Mouse (Mus musculus) layer of hippocampus, adult 2 months (tissue): ENCODE measurements around the gene Kdm8. TPM values are rescaled to one million over a fixed set of nuclear protein-coding genes. Genes with fewer than 3 reads are reported as not detected.

ENCODE experiments used
- DNase-seq, 2 experiments: peaks; one replicate each; pipeline ENCODE4 v3.0.0; 2022; ENCODE audit warnings: low spot score in 2 of 2
- H3K27ac ChIP-seq: fragments of 200-600 bp; 2 replicates; pipeline ENCODE4 v1.8.1; 2022
- H3K4me3 ChIP-seq: fragments of 200-600 bp; 2 replicates; pipeline ENCODE4 v1.8.1; 2022; ENCODE audit warnings: mild to moderate bottlenecking
- CTCF ChIP-seq: fragments of 200-600 bp; conservative IDR thresholded peaks from 2 replicates; pipeline ENCODE4 v1.8.1; 2022; ENCODE audit warnings: antibody characterized with exemption, mild to moderate bottlenecking, moderate library complexity
- total RNA-seq, 2 experiments: library from RNA; stranded (reverse); gene quantifications; 2 replicates each; pipeline ENCODE4 v1.2.3; 2021

The Kdm8 gene
- total RNA-seq, 2 experiments from 2014 or later, result 3.8 to 4.5 TPM

- TF ChIP-seq CTCF, result peak; percentile 45
- Histone ChIP-seq H3K4me3 (no peak overlapping the region), H3K27ac (peak overlapping the region; percentile 43)
- no peak for DNase-seq
Observed at GRCm38 (mm10) chr7:125475601-125476251, 31.2 kb downstream of the Kdm8 start.

- DNase-seq, result no peak
- no peak overlapping the region for H3K27ac ChIP-seq
- no peak overlapping the region for H3K4me3 ChIP-seq
- TF ChIP-seq CTCF, result no peak
Observed at GRCm38 (mm10) chr7:125478391-125478984, 34.0 kb downstream of the Kdm8 start.

GRCm38 (mm10) chr7:125480518-125480917 is 36.0 kb downstream of the Kdm8 start:
- TF ChIP-seq CTCF, result no peak
- H3K27ac ChIP-seq, result no peak overlapping the region
- H3K4me3 ChIP-seq, result no peak overlapping the region
- DNase-seq, result no peak

GRCm38 (mm10) chr7:125482339-125482738 is 37.9 kb downstream of the Kdm8 start:
- TF ChIP-seq CTCF, result no peak
- Histone ChIP-seq H3K4me3 (no peak overlapping the region), H3K27ac (no peak overlapping the region)
- no peak for DNase-seq

GRCm38 (mm10) chr7:125482886-125483285 is 38.4 kb downstream of the Kdm8 start:
- Histone ChIP-seq H3K27ac (no peak overlapping the region), H3K4me3 (no peak overlapping the region)
- no peak for DNase-seq
- no peak for TF ChIP-seq CTCF

- no peak for DNase-seq
- TF ChIP-seq CTCF, result no peak
- H3K4me3 ChIP-seq, result no peak overlapping the region
- H3K27ac ChIP-seq, result no peak overlapping the region
Observed at GRCm38 (mm10) chr7:125484791-125485190, 40.3 kb downstream of the Kdm8 start.

GRCm38 (mm10) chr7:125486121-125486630 is 41.7 kb downstream of the Kdm8 start:
- DNase-seq, result no peak
- TF ChIP-seq CTCF, result no peak
- H3K4me3 ChIP-seq, result no peak overlapping the region
- no peak overlapping the region for H3K27ac ChIP-seq

- no peak overlapping the region for H3K27ac ChIP-seq
- H3K4me3 ChIP-seq, result no peak overlapping the region
- no peak for TF ChIP-seq CTCF
- DNase-seq, result no peak
Observed at GRCm38 (mm10) chr7:125487126-125487525, 42.6 kb downstream of the Kdm8 start.

GRCm38 (mm10) chr7:125488706-125489105 is 44.2 kb downstream of the Kdm8 start:
- no peak for DNase-seq
- TF ChIP-seq CTCF, result no peak
- no peak overlapping the region for H3K27ac ChIP-seq
- no peak overlapping the region for H3K4me3 ChIP-seq

- H3K27ac ChIP-seq, result no peak overlapping the region
- TF ChIP-seq CTCF, result no peak
- no peak for DNase-seq
- H3K4me3 ChIP-seq, result no peak overlapping the region
Observed at GRCm38 (mm10) chr7:125489636-125490035, 45.2 kb downstream of the Kdm8 start.

GRCm38 (mm10) chr7:125490947-125491735 is 46.7 kb downstream of the Kdm8 start, which contains the start of gene Nsmce1:
Gene Nsmce1 (minus strand): TSS chr7:125491596.
- peak within 1 kb of the TSS; percentile 93 for H3K27ac ChIP-seq
- peak; percentile 95 to 97 for DNase-seq
- TF ChIP-seq CTCF, result peak; percentile 79
- peak within 1 kb of the TSS; percentile 93 for H3K4me3 ChIP-seq

GRCm38 (mm10) chr7:125491760-125492159 is 47.3 kb downstream of the Kdm8 start:
- Histone ChIP-seq H3K4me3 (peak overlapping the region; percentile 93), H3K27ac (peak overlapping the region; percentile 93)
- no peak for TF ChIP-seq CTCF
- DNase-seq, result no peak

- no peak for TF ChIP-seq CTCF
- no peak overlapping the region for H3K4me3 ChIP-seq
- no peak overlapping the region for H3K27ac ChIP-seq
- DNase-seq, result no peak
Observed at GRCm38 (mm10) chr7:125492551-125492950, 48.1 kb downstream of the Kdm8 start.
